Mouse (Mus musculus) lung, postnatal 0 days (tissue): ENCODE results near the gene Ggt1. TPM values are rescaled to one million over a fixed set of nuclear protein-coding genes. Genes with fewer than 3 reads are reported as not detected.

Source experiments
- ATAC-seq: fragments of 200-750 bp; cut with Nextera tagmentation; 2 replicates; pipeline ENCODE4 v1.8.0; 2017; ENCODE audit warnings: moderate library complexity
- DNase-seq: peaks from one replicate; pipeline ENCODE4 v3.0.0-alpha.2; 2016; ENCODE audit warnings: low spot score
- H3K27ac ChIP-seq: fragments of 300-500 bp; sonication (generic); 2 replicates; pipeline ENCODE4 v1.5.1; 2014; ENCODE audit warnings: antibody characterized with exemption, mild to moderate bottlenecking, low read length, mixed read lengths
- H3K27me3 ChIP-seq: fragments of 300-500 bp; sonication (generic); replicated peaks from 2 replicates; pipeline ENCODE4 v1.6.1; 2014; ENCODE audit warnings: low read length, mixed read lengths; ENCODE audit not compliant: insufficient read depth
- H3K36me3 ChIP-seq: fragments of 300-500 bp; sonication (generic); 2 replicates; pipeline ENCODE4 v1.6.1; 2014; ENCODE audit warnings: low read length, mixed read lengths; ENCODE audit not compliant: insufficient read depth
- H3K4me1 ChIP-seq: fragments of 300-500 bp; sonication (generic); 2 replicates; pipeline ENCODE4 v1.6.1; 2014; ENCODE audit warnings: antibody characterized with exemption, low read depth, low read length, mixed read lengths; ENCODE audit not compliant: insufficient read depth
- H3K4me2 ChIP-seq: fragments of 300-500 bp; sonication (generic); replicated peaks from 2 replicates; pipeline ENCODE4 v1.6.1; 2014; ENCODE audit warnings: low read depth, mild to moderate bottlenecking, low read length, moderate library complexity, mixed read lengths
- H3K4me3 ChIP-seq: fragments of 300-500 bp; sonication (generic); 2 replicates; pipeline ENCODE4 v1.5.1; 2014; ENCODE audit warnings: low read depth, low read length
- H3K9ac ChIP-seq: fragments of 300-500 bp; sonication (generic); replicated peaks from 2 replicates; pipeline ENCODE4 v1.6.1; 2014; ENCODE audit warnings: low read depth, mild to moderate bottlenecking
- H3K9me3 ChIP-seq: fragments of 300-500 bp; sonication (generic); 2 replicates; pipeline ENCODE4 v1.6.1; 2016; ENCODE audit warnings: low read length, mixed read lengths
- CTCF ChIP-seq: IDR thresholded peaks from 2 replicates; pipeline ENCODE4 v1.5.1; 2016; ENCODE audit warnings: antibody characterized with exemption, mild to moderate bottlenecking
- EP300 ChIP-seq: IDR thresholded peaks from 2 replicates; pipeline ENCODE4 v1.6.1; 2016; ENCODE audit warnings: antibody characterized with exemption, mild to moderate bottlenecking, control low read depth
- WGBS: fragments of 180-500 bp; shearing (Covaris S2); extraction: QIAGEN DNeasy Blood & Tissue Kit; methylation state at CpG from one replicate; pipeline ENCODE4 v1.1.7; 2014; 5-methylcytosine and 5-hydroxymethylcytosine counted together
- polyA plus RNA-seq: library from polyadenylated mRNA; unstranded; fragments of >200 nt; fragmentation: Nextera tagmentation; extraction: Ambion mirVana; gene quantifications from 2 replicates; pipeline ENCODE4 v1.2.1, GENCODE M21; 2015

Ggt1 gene
- polyA plus RNA-seq, 1 experiment from 2014 or later = 0.42 TPM

DNA sequence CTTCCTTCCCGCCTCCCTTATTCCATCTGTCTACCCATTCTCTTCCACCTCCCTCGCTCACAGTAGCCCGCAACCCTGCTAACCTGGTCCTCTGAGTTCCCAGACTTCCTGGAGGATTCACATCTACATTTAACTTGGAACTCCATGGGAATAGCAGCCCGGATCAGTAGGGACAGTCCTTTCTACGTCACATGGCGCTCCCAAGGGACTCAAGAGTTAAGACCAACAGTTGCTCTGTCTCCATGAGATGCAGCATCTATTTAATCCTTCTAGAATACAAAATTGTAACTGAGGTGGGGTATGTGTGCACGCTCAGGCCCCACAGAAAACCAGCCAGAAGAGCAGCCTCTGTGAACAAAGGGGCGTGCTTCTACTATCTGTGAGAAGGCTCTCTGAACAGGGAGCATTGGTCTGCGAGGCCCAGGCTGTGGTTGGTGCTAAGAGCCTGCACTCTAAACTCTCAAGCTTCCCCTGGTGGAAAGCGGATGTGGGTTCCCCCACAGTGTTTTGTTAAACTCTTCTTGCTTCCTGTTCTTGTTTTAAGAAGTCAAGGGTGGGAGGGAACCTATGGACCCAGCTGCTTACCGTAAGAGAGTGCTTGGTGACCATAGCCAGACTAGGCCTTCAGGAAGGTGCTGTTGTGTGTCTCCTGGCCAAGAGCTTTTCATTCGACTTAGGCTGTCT, 29.9 kb downstream of the Ggt1 start:
- peaks cover 31% of the 10 kb centered on the region for H3K4me1 ChIP-seq
- H3K27ac ChIP-seq = peak overlapping the region; percentile 73
- TF ChIP-seq EP300 (0 out of 2 replicates have a peak, but pooled peaks have one; percentile 31), CTCF (peak; percentile 33; the same call in 1 of the 2 replicates)
- ATAC-seq (peak; percentile 59), DNase-seq (peak; percentile 84)
- no peaks in the 10 kb centered on the region for H3K27me3 ChIP-seq
- H3K9ac ChIP-seq = no peak overlapping the region
- H3K9me3 ChIP-seq = no peaks in the 10 kb centered on the region
- 59% methylated on average over 12 of the region's 12 CpGs for WGBS
- no peak overlapping the region for H3K4me3 ChIP-seq
- 0 out of 2 replicates have a peak overlapping the region, but pooled peaks have one; percentile 5 for H3K4me2 ChIP-seq
- H3K36me3 ChIP-seq = no peaks in the 10 kb centered on the region

GRCm38 (mm10) chr10:75592585-75592984, 31.2 kb downstream of the Ggt1 start:
- no peak for TF ChIP-seq EP300
- TF ChIP-seq CTCF = 0 out of 2 replicates have a peak, but pooled peaks have one; percentile 9
- 59% methylated on average over 7 of the region's 7 CpGs for WGBS
- H3K9ac ChIP-seq = no peak overlapping the region
- no peaks in the 10 kb centered on the region for H3K27me3 ChIP-seq
- H3K4me3 ChIP-seq = no peak overlapping the region
- DNase-seq = no peak
- peaks cover 31% of the 10 kb centered on the region for H3K4me1 ChIP-seq
- H3K36me3 ChIP-seq = no peaks in the 10 kb centered on the region
- H3K27ac ChIP-seq = peak overlapping the region; percentile 73; the same call in 1 of the 2 replicates
- no peak overlapping the region for H3K4me2 ChIP-seq
- H3K9me3 ChIP-seq = no peaks in the 10 kb centered on the region
- ATAC-seq = no peak

DNA sequence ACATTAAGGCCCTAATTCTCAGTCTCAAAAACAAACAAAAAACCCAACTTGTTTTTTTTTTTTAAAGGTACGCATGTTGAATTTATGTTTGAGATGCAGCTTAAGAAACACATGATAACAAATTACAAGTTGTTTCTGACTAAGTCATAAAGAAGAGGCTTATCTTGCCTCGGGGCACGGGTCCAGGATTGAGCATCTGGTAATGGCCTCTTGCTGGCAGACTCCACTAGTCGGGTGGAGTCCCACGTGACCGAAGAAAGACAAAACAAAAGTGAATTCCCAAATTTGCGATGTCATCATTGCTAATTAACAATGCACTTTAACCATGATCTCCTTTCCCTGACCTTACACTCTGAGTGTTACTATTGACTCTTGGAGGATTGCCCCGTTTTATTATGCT, 34.6 kb downstream of the Ggt1 start:
- H3K4me2 ChIP-seq = no peak overlapping the region
- no peak overlapping the region for H3K9ac ChIP-seq
- no peaks in the 10 kb centered on the region for H3K36me3 ChIP-seq
- H3K4me1 ChIP-seq = peaks cover 12% of the 10 kb centered on the region
- H3K4me3 ChIP-seq = no peak overlapping the region
- no peaks in the 10 kb centered on the region for H3K27me3 ChIP-seq
- no peak overlapping the region for H3K27ac ChIP-seq
- TF ChIP-seq EP300 = no peak
- TF ChIP-seq CTCF = no peak
- 56% methylated on average over 8 of the region's 8 CpGs for WGBS
- H3K9me3 ChIP-seq = no peaks in the 10 kb centered on the region
- DNase-seq = peak; percentile 49
- no peak for ATAC-seq

GRCm38 (mm10) chr10:75600189-75600730, 38.9 kb downstream of the Ggt1 start:
- H3K27ac ChIP-seq = no peak overlapping the region
- no peak overlapping the region for H3K4me3 ChIP-seq
- WGBS = 86% methylated on average over 7 of the region's 7 CpGs
- DNase-seq (no peak), ATAC-seq (no peak)
- TF ChIP-seq CTCF (no peak), EP300 (no peak)
- no peaks in the 10 kb centered on the region for H3K36me3 ChIP-seq
- no peaks in the 10 kb centered on the region for H3K9me3 ChIP-seq
- no peaks in the 10 kb centered on the region for H3K4me1 ChIP-seq
- H3K27me3 ChIP-seq = no peaks in the 10 kb centered on the region
- H3K9ac ChIP-seq = no peak overlapping the region
- H3K4me2 ChIP-seq = no peak overlapping the region

DNA sequence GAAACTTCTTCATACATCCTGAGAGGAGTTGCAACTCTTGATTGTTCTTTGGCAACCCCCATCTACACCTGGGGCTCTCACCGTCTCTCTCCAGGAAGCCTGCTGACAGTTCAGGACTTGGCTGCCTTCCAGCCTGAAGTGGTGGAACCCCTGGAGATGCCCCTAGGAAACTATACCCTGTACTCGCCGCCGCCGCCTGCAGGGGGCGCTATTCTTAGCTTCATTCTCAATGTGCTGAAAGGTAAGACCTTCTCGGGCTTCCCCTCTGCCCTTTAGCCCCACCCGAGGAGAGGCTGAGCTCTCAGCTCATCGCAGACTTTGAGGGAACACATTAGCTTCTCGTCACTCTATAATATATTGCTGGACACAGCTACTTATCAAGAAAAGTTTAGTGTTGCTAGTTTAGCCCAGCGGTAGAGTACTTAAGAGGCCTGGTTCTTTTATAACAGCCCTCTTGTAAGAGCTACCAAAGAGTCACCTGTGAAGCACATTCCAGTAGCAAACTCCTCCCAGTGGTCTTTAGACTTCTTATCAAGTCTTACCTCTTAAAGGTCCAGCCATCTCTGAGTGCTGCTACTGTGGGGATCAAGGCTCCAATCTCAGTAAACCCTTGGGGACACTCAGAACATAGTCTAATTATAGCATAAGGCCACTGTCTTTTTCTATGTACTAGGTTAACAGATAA, 43.9 kb downstream of the Ggt1 start:
- TF ChIP-seq EP300 (no peak), CTCF (peak; percentile 50)
- Histone ChIP-seq H3K4me1 (no peaks in the 10 kb centered on the region), H3K27ac (no peak overlapping the region), H3K9me3 (no peaks in the 10 kb centered on the region), H3K27me3 (no peaks in the 10 kb centered on the region), H3K9ac (no peak overlapping the region), H3K4me2 (no peak overlapping the region), H3K4me3 (no peak overlapping the region), H3K36me3 (no peaks in the 10 kb centered on the region)
- WGBS = 28% methylated on average over 11 of the region's 11 CpGs
- peak; percentile 78 for ATAC-seq
- peak; percentile 52 for DNase-seq

GRCm38 (mm10) chr10:75607253-75607652, 45.8 kb downstream of the Ggt1 start:
- Histone ChIP-seq H3K36me3 (no peaks in the 10 kb centered on the region), H3K4me2 (no peak overlapping the region), H3K4me3 (no peak overlapping the region), H3K27ac (no peak overlapping the region), H3K9ac (no peak overlapping the region), H3K9me3 (no peaks in the 10 kb centered on the region), H3K4me1 (no peaks in the 10 kb centered on the region), H3K27me3 (no peaks in the 10 kb centered on the region)
- WGBS = 82% methylated on average over 4 of the region's 4 CpGs
- ATAC-seq (no peak), DNase-seq (no peak)
- TF ChIP-seq CTCF (no peak), EP300 (no peak)
